ENCODE assay signal across 18 mouse cellular contexts in genomic region chr7:112271627-112272026, GRCm38 (mm10). TPM values are rescaled to one million over a fixed set of nuclear protein-coding genes. Genes with fewer than 3 reads are reported as not detected.
DNase-seq lines count a peak whose midpoint lies in the region; ATAC-seq lines count a peak whose summit lies in the region.
"Had no signal": no experiment of that assay in that cellular context is flagged by ENCODE, and none has a peak within 500 bp of the region (broad histone marks: within the 10 kb centered on the region; RNA-seq: fewer than 3 reads in every experiment).

No protein-coding gene starts in this region.

- no peaks in the 10 kb centered on the region for H3K27me3 ChIP-seq in heart, embryonic 12.5 days (replicated peaks)
- H3K27me3 ChIP-seq in lung, embryonic 16.5 days (ENCODE audit: control insufficient read depth, insufficient read depth, low read depth, low read length), result no peaks in the 10 kb centered on the region
- H3K27me3 ChIP-seq in intestine, embryonic 15.5 days (replicated peaks), result no peaks in the 10 kb centered on the region
- H3K27me3 ChIP-seq: embryonic facial prominence, embryonic 12.5 days; forebrain, embryonic 15.5 days; limb, embryonic 12.5 days; liver, embryonic 12.5 days; neural tube, embryonic 15.5 days had no signal

- H3K36me3 ChIP-seq in heart, embryonic 12.5 days, result peaks cover 43% of the 10 kb centered on the region
- H3K36me3 ChIP-seq in lung, embryonic 16.5 days (ENCODE audit: control insufficient read depth, insufficient read depth, low read length), result no peaks in the 10 kb centered on the region
- no peaks in the 10 kb centered on the region for H3K36me3 ChIP-seq in intestine, embryonic 15.5 days
- H3K36me3 ChIP-seq: embryonic facial prominence, embryonic 12.5 days; forebrain, embryonic 15.5 days; limb, embryonic 12.5 days; liver, embryonic 12.5 days; neural tube, embryonic 15.5 days had no signal

- H3K27ac ChIP-seq in heart, embryonic 12.5 days (ENCODE audit: poor library complexity, severe bottlenecking), result peak overlapping the region; percentile 99
- H3K27ac ChIP-seq in lung, embryonic 16.5 days (ENCODE audit: low read length), result peak overlapping the region; percentile 60
- peak overlapping the region; percentile 64 for H3K27ac ChIP-seq in intestine, embryonic 15.5 days
- H3K27ac ChIP-seq: embryonic facial prominence, embryonic 12.5 days; forebrain, embryonic 15.5 days; hindbrain, embryonic 14.5 days; limb, embryonic 12.5 days; liver, embryonic 12.5 days; neural tube, embryonic 15.5 days had no signal

- peak overlapping the region; percentile 33 for H3K9ac ChIP-seq in heart, embryonic 12.5 days
- no peak overlapping the region for H3K9ac ChIP-seq in lung, embryonic 16.5 days (ENCODE audit: low read length)
- no peak overlapping the region for H3K9ac ChIP-seq in intestine, embryonic 15.5 days
- H3K9ac ChIP-seq: embryonic facial prominence, embryonic 12.5 days; forebrain, embryonic 15.5 days; hindbrain, embryonic 14.5 days; limb, embryonic 12.5 days; liver, embryonic 12.5 days; neural tube, embryonic 15.5 days had no signal

- no peak for ATAC-seq in heart, embryonic 12.5 days (ENCODE audit: insufficient number of reproducible peaks, low FRiP score)
- ATAC-seq in lung, embryonic 16.5 days (ENCODE audit: low read depth), result no peak
- ATAC-seq in intestine, embryonic 15.5 days, result no peak
- ATAC-seq: forebrain, embryonic 15.5 days; liver, embryonic 12.5 days; midbrain, embryonic 16.5 days had no signal

- H3K4me3 ChIP-seq in heart, embryonic 12.5 days, result no peak overlapping the region
- H3K4me3 ChIP-seq in lung, embryonic 16.5 days (ENCODE audit: low read length), result no peak overlapping the region
- H3K4me3 ChIP-seq in intestine, embryonic 15.5 days (replicated peaks), result no peak overlapping the region
- H3K4me3 ChIP-seq: embryonic facial prominence, embryonic 12.5 days; erythroblast, embryonic 14.5 days; forebrain, embryonic 15.5 days; limb, embryonic 12.5 days; liver, embryonic 12.5 days; neural tube, embryonic 15.5 days had no signal

- DNase-seq in heart, adult 8-10 months (ENCODE audit: low spot score), result no peak
- no peak for DNase-seq in lung, postnatal 36 days
- DNase-seq in urinary bladder, postnatal 25 days (ENCODE audit: low spot score), result no peak
- DNase-seq in embryo, embryonic 11 days, result no peak
- DNase-seq: gastrocnemius, postnatal 25 days; right cerebral cortex, postnatal 14 days; spleen, adult 18-20 months had no signal

- no peak overlapping the region for H3K4me2 ChIP-seq in heart, embryonic 12.5 days
- no peak overlapping the region for H3K4me2 ChIP-seq in lung, embryonic 16.5 days (ENCODE audit: low read depth, low read length)
- H3K4me2 ChIP-seq in intestine, embryonic 15.5 days (replicated peaks), result no peak overlapping the region
- H3K4me2 ChIP-seq: embryonic facial prominence, embryonic 12.5 days; forebrain, embryonic 15.5 days; hindbrain, embryonic 14.5 days; limb, embryonic 12.5 days; liver, embryonic 12.5 days; neural tube, embryonic 15.5 days had no signal

- H3K9me3 ChIP-seq in heart, embryonic 12.5 days (replicated peaks), result no peaks in the 10 kb centered on the region
- no peaks in the 10 kb centered on the region for H3K9me3 ChIP-seq in lung, embryonic 16.5 days (ENCODE audit: control insufficient read depth, low read length)
- H3K9me3 ChIP-seq in intestine, embryonic 15.5 days, result no peaks in the 10 kb centered on the region
- H3K9me3 ChIP-seq: embryonic facial prominence, embryonic 12.5 days; forebrain, embryonic 15.5 days; limb, embryonic 12.5 days; liver, embryonic 12.5 days; neural tube, embryonic 15.5 days had no signal

- 84% methylated on average over 3 of the region's 3 CpGs for WGBS in heart, embryonic 12.5 days
- WGBS in lung, embryonic 16.5 days, result 53% methylated on average over 3 of the region's 3 CpGs
- 90% methylated on average over 3 of the region's 3 CpGs for WGBS in intestine, embryonic 15.5 days

- peaks cover 99% of the 10 kb centered on the region for H3K4me1 ChIP-seq in heart, embryonic 12.5 days (replicated peaks)
- H3K4me1 ChIP-seq in lung, embryonic 16.5 days (replicated peaks; ENCODE audit: control insufficient read depth, insufficient read depth, low read length), result peaks cover 65% of the 10 kb centered on the region
- peaks cover 62% of the 10 kb centered on the region for H3K4me1 ChIP-seq in intestine, embryonic 15.5 days (replicated peaks)

RNA-seq across cellular contexts. Expression of gene Mical2, which starts 46.0 kb away (rescaled TPM):
- 156 and 163 TPM in 2 replicates for polyA plus RNA-seq in heart, embryonic 12.5 days (2016; fragmentation: Nextera tagmentation; extraction: Ambion mirVana)
- 100 to 1,000 TPM in 1 of 4 experiments, 10 to 100 TPM in 3; 82.0 to 100 (median 95.6) TPM for total RNA-seq in heart, adult 8-10 months (2022)
- polyA plus RNA-seq in lung, embryonic 16.5 days (2015; fragmentation: Nextera tagmentation; extraction: Ambion mirVana), result 27.3 and 27.6 TPM in 2 replicates
- 18.6 and 19.4 TPM in 2 replicates for polyA plus RNA-seq in intestine, embryonic 15.5 days (2015; fragmentation: Nextera tagmentation; extraction: Ambion mirVana)
- polyA plus RNA-seq: erythroblast, embryonic 14.5 days had no signal
